Mouse (Mus musculus): Measurements from ENCODE around the gene Gpr101.

Gene Gpr101

GRCm38 (mm10) chrX:57503634-57504033 is at the start of gene Gpr101:
Gene Gpr101 (minus strand): TSS chrX:57503757.
- CTCF ChIA-PET: interaction anchor here in 1 of 4 experiments (0.8 kb wide), 1 partner anchor 18 kb away, joined by 3 read pairs; no protein-coding TSS in a partner anchor
- POLR2A ChIA-PET: interaction anchor here in 1 of 4 experiments (0.7 kb wide), 1 partner anchor 515 kb away, joined by 3 read pairs; no protein-coding TSS in a partner anchor

DNA sequence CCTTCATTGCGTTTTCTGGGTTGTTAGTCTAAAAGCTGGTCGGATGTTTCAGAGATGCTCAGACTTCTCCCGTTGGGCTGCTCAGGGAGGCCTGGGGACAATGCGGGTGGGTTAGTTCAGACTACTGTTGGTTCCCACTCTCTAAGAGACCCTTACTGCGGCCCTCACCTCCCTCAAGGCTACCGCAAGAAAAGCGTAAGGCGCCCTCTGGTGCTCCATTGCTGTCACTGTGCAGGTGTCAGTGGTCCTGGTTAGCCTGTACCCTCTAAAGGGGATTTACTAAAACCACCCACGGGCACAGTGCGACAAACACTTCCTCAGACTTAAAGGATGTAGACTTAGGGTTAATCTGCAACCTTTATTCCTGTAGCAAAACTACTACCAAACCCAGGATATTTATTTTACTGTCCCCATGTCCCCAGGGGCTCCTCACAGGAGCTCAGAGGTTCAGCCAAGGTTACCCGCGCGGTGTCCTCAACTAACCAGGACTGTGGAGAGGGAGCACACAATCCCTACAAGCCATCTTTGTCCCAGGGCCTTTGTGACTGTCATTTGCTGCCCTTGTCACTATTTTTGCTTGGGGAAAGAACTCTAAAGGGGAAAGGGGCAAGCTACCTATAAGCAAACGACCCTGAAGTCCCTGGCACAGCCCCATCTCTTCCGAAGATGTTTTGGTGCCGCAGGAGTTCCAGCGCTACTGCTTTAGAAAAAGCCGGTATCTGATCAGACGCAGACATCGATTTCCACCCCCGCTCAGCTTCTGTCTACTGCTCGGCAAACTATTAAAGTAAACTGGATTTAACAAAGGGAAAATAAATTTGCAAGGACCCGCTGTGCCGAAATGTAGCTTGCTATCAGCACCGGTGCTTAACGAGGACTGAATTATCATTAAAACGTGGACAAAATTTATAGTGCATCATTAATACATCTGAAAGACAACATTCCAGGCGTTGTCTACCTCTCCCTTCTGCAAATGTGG is 17.8 kb upstream of the Gpr101 start:
- ChIA-PET POLR2A (no interaction called here), CTCF (interaction anchor here in 2 of 4 experiments (0.5 to 0.8 kb wide), 5 partner anchors 10 to 993 kb away, joined by 3 to 6 read pairs (median 3); partner anchors contain the start of gene Gpr101 (in 1 of the 2))

- POLR2A ChIA-PET: no interaction called here
- CTCF ChIA-PET: no interaction called here
Observed at GRCm38 (mm10) chrX:57506247-57506646, 2.7 kb upstream of the Gpr101 start.
